Mouse (Mus musculus): ENCODE data around the gene Zbtb34. TPM values are rescaled to one million over a fixed set of nuclear protein-coding genes. Genes with fewer than 3 reads are reported as not detected.

The Zbtb34 gene
- polyA plus RNA-seq, 1 experiment, result 16.2 TPM

DNA sequence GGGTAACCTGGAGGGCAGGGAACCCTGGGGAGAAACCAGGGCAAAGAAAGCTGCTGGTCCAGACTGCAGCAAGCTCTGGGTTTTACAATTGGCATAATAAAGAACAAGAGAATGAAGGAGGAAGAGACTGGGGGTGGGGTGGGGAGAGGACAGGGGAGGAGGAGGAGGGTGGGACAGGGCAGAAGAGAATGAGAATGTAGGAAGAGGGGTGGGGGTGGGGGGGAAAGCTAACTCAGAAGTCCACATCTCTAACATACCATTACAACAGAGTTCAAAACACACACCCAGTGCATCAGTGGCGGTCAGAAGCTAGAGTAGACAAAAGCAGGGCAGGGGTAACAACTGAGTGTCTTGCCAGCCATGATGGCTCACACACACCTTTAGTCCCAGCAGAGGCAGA lies 29.9 kb upstream of the Zbtb34 start:
- TF ChIP-seq CTCF (IDR thresholded peaks at IDR 0.05; ENCODE audit: extremely low read depth, insufficient read depth, low read length) (no peak), POLR2A (IDR thresholded peaks at IDR 0.05; ENCODE audit: extremely low read depth, insufficient read depth, low read length) (no peak)
- Histone ChIP-seq H3K27ac (ENCODE audit: insufficient read depth, low read length) (no peak overlapping the region), H3K4me3 (ENCODE audit: insufficient read depth, low read length) (no peak overlapping the region), H3K4me1 (ENCODE audit: control insufficient read depth, insufficient read depth, low read length) (peaks cover 9% of the 10 kb centered on the region)

- H3K4me1 ChIP-seq (ENCODE audit: control insufficient read depth, insufficient read depth, low read length), result peaks cover 10% of the 10 kb centered on the region
- no peak for TF ChIP-seq POLR2A (IDR thresholded peaks at IDR 0.05; ENCODE audit: extremely low read depth, insufficient read depth, low read length)
- no peak for TF ChIP-seq CTCF (IDR thresholded peaks at IDR 0.05; ENCODE audit: extremely low read depth, insufficient read depth, low read length)
- no peak overlapping the region for H3K4me3 ChIP-seq (ENCODE audit: insufficient read depth, low read length)
- no peak overlapping the region for H3K27ac ChIP-seq (ENCODE audit: insufficient read depth, low read length)
Measured at GRCm38 (mm10) chr2:33459660-33460059, 28.5 kb upstream of the Zbtb34 start.

GRCm38 (mm10) chr2:33456696-33457095 lies 25.6 kb upstream of the Zbtb34 start:
- H3K27ac ChIP-seq (ENCODE audit: insufficient read depth, low read length), result no peak overlapping the region
- TF ChIP-seq CTCF (IDR thresholded peaks at IDR 0.05; ENCODE audit: extremely low read depth, insufficient read depth, low read length) (no peak), POLR2A (IDR thresholded peaks at IDR 0.05; ENCODE audit: extremely low read depth, insufficient read depth, low read length) (no peak)
- H3K4me3 ChIP-seq (ENCODE audit: insufficient read depth, low read length), result no peak overlapping the region

GRCm38 (mm10) chr2:33456242-33456641 lies 25.1 kb upstream of the Zbtb34 start:
- no peak overlapping the region for H3K27ac ChIP-seq (ENCODE audit: insufficient read depth, low read length)
- TF ChIP-seq POLR2A (IDR thresholded peaks at IDR 0.05; ENCODE audit: extremely low read depth, insufficient read depth, low read length), result no peak
- TF ChIP-seq CTCF (IDR thresholded peaks at IDR 0.05; ENCODE audit: extremely low read depth, insufficient read depth, low read length), result no peak
- H3K4me3 ChIP-seq (ENCODE audit: insufficient read depth, low read length), result no peak overlapping the region
- H3K4me1 ChIP-seq (ENCODE audit: control insufficient read depth, insufficient read depth, low read length), result peaks cover 24% of the 10 kb centered on the region

More at GRCm38 (mm10) chr2:33456696-33457095, 25.6 kb upstream of the Zbtb34 start:
- peaks cover 24% of the 10 kb centered on the region for H3K4me1 ChIP-seq (ENCODE audit: control insufficient read depth, insufficient read depth, low read length)

DNA sequence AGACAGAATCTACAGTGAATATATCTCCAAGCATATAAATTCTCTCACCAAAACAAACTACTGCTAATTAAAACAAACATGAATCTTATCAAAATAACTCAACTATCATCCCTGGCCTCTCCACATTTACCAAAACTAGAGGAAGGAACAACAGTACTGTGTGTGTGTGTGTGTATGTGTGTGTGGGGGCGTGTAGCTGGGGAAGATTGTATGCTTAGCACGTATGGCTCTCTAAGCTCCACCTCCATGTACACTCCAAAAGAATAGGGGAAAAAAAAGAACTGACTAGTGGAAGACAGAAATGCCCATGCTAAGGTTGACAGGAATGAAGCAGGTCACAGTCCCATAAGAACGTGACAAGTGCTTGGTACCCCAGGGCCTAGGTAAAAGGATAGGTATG lies 24.2 kb upstream of the Zbtb34 start:
- Histone ChIP-seq H3K4me3 (ENCODE audit: insufficient read depth, low read length) (no peak overlapping the region), H3K4me1 (ENCODE audit: control insufficient read depth, insufficient read depth, low read length) (peaks cover 24% of the 10 kb centered on the region), H3K27ac (ENCODE audit: insufficient read depth, low read length) (peak overlapping the region; percentile 71)
- TF ChIP-seq CTCF (IDR thresholded peaks at IDR 0.05; ENCODE audit: extremely low read depth, insufficient read depth, low read length) (no peak), POLR2A (IDR thresholded peaks at IDR 0.05; ENCODE audit: extremely low read depth, insufficient read depth, low read length) (no peak)

DNA sequence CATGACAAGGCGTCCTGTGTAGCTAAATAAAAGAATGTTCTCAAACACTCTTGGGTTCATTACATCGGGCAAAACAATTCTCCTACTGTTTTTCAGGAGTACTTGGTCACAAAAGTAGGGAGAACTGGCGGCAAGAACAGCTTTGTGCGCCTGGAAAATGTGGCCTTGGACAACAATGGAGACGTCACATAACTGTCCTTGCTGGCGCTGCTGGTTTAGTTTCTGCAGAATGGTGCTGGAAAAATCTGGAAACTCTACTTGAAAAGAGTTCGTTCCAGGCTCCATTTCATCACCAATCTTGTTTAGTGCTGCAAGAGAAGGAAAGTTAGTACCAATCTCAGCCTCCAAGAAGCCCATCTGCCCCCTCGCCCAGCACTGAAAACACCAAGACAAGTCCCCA lies 23.7 kb upstream of the Zbtb34 start:
- H3K4me1 ChIP-seq (ENCODE audit: control insufficient read depth, insufficient read depth, low read length), result peaks cover 26% of the 10 kb centered on the region
- no peak overlapping the region for H3K4me3 ChIP-seq (ENCODE audit: insufficient read depth, low read length)
- no peak for TF ChIP-seq CTCF (IDR thresholded peaks at IDR 0.05; ENCODE audit: extremely low read depth, insufficient read depth, low read length)
- no peak for TF ChIP-seq POLR2A (IDR thresholded peaks at IDR 0.05; ENCODE audit: extremely low read depth, insufficient read depth, low read length)
- H3K27ac ChIP-seq (ENCODE audit: insufficient read depth, low read length), result peak overlapping the region; percentile 71

- H3K4me1 ChIP-seq (ENCODE audit: control insufficient read depth, insufficient read depth, low read length), result peaks cover 31% of the 10 kb centered on the region
- TF ChIP-seq POLR2A (IDR thresholded peaks at IDR 0.05; ENCODE audit: extremely low read depth, insufficient read depth, low read length), result no peak
- no peak for TF ChIP-seq CTCF (IDR thresholded peaks at IDR 0.05; ENCODE audit: extremely low read depth, insufficient read depth, low read length)
- H3K4me3 ChIP-seq (ENCODE audit: insufficient read depth, low read length), result no peak overlapping the region
- H3K27ac ChIP-seq (ENCODE audit: insufficient read depth, low read length), result peak overlapping the region; percentile 90
Measured at GRCm38 (mm10) chr2:33453476-33453875, 22.4 kb upstream of the Zbtb34 start.

- TF ChIP-seq CTCF (IDR thresholded peaks at IDR 0.05; ENCODE audit: extremely low read depth, insufficient read depth, low read length) (no peak), POLR2A (IDR thresholded peaks at IDR 0.05; ENCODE audit: extremely low read depth, insufficient read depth, low read length) (no peak)
- H3K4me3 ChIP-seq (ENCODE audit: insufficient read depth, low read length), result no peak overlapping the region
- H3K4me1 ChIP-seq (ENCODE audit: control insufficient read depth, insufficient read depth, low read length), result peaks cover 31% of the 10 kb centered on the region
- peak overlapping the region; percentile 90 for H3K27ac ChIP-seq (ENCODE audit: insufficient read depth, low read length)
Measured at GRCm38 (mm10) chr2:33452721-33453120, 21.6 kb upstream of the Zbtb34 start.

DNA sequence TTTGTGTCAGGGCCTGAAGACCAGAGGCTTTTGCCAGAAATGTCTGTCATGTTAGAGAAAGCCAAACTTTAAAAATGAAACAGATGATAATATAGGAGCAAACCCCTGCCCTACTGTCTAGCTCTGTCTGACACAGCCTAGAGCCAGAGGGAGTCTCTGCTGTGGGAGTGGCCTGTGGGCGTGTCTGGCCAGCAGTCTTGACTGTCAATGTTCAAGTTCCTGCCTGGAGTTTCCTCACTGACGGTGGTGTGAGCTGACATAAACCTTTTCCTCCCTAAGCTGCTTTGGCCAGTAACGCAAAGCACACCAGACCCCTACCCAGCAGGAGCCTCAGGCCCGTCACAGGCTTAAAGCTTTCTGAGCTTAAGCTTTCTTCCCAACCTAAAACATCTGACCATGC lies 21.0 kb upstream of the Zbtb34 start:
- H3K4me1 ChIP-seq (ENCODE audit: control insufficient read depth, insufficient read depth, low read length), result peaks cover 31% of the 10 kb centered on the region
- peak overlapping the region; percentile 90 for H3K27ac ChIP-seq (ENCODE audit: insufficient read depth, low read length)
- no peak for TF ChIP-seq CTCF (IDR thresholded peaks at IDR 0.05; ENCODE audit: extremely low read depth, insufficient read depth, low read length)
- no peak for TF ChIP-seq POLR2A (IDR thresholded peaks at IDR 0.05; ENCODE audit: extremely low read depth, insufficient read depth, low read length)
- H3K4me3 ChIP-seq (ENCODE audit: insufficient read depth, low read length), result no peak overlapping the region

- TF ChIP-seq CTCF (IDR thresholded peaks at IDR 0.05; ENCODE audit: extremely low read depth, insufficient read depth, low read length) (no peak), POLR2A (IDR thresholded peaks at IDR 0.05; ENCODE audit: extremely low read depth, insufficient read depth, low read length) (no peak)
- Histone ChIP-seq H3K4me1 (ENCODE audit: control insufficient read depth, insufficient read depth, low read length) (peaks cover 31% of the 10 kb centered on the region), H3K27ac (ENCODE audit: insufficient read depth, low read length) (no peak overlapping the region), H3K4me3 (ENCODE audit: insufficient read depth, low read length) (no peak overlapping the region)
Measured at GRCm38 (mm10) chr2:33451038-33451978, 20.2 kb upstream of the Zbtb34 start.
